Mouse (Mus musculus): ENCODE data around the gene Itga11. TPM values are rescaled to one million over a fixed set of nuclear protein-coding genes. Genes with fewer than 3 reads are reported as not detected.

The Itga11 gene
- polyA plus RNA-seq, 1 experiment from 2014 or later: 0.50 TPM

- Histone ChIP-seq H3K4me1 (ENCODE audit: control insufficient read depth, insufficient read depth, low read length) (peaks cover 4% of the 10 kb centered on the region), H3K9ac (ENCODE audit: low read length) (no peak overlapping the region), H3K27ac (ENCODE audit: low read length) (no peak overlapping the region), H3K9me3 (replicated peaks; ENCODE audit: control insufficient read depth, low read length) (no peaks in the 10 kb centered on the region), H3K4me2 (ENCODE audit: low read depth, low read length) (no peak overlapping the region), H3K36me3 (ENCODE audit: control insufficient read depth, insufficient read depth) (no peaks in the 10 kb centered on the region), H3K4me3 (ENCODE audit: low read length) (no peak overlapping the region), H3K27me3 (ENCODE audit: control insufficient read depth, insufficient read depth, low read length) (peaks cover 13% of the 10 kb centered on the region)
- WGBS: 44% methylated on average over 7 of the region's 7 CpGs
- no peak for ATAC-seq (replicated peaks; ENCODE audit: extremely low read depth, insufficient read depth, low FRiP score)
Measured at GRCm38 (mm10) chr9:62673241-62673640, 4.4 kb upstream of the Itga11 start.

GRCm38 (mm10) chr9:62675172-62675571 lies 2.5 kb upstream of the Itga11 start:
- no peak for ATAC-seq (replicated peaks; ENCODE audit: extremely low read depth, insufficient read depth, low FRiP score)
- no peak overlapping the region for H3K4me3 ChIP-seq (ENCODE audit: low read length)
- 60% methylated on average over 1 of the region's 1 CpGs for WGBS
- no peak overlapping the region for H3K27ac ChIP-seq (ENCODE audit: low read length)
- H3K27me3 ChIP-seq (ENCODE audit: control insufficient read depth, insufficient read depth, low read length): peaks cover 25% of the 10 kb centered on the region
- no peak overlapping the region for H3K4me2 ChIP-seq (ENCODE audit: low read depth, low read length)
- no peaks in the 10 kb centered on the region for H3K36me3 ChIP-seq (ENCODE audit: control insufficient read depth, insufficient read depth)
- H3K4me1 ChIP-seq (ENCODE audit: control insufficient read depth, insufficient read depth, low read length): peaks cover 4% of the 10 kb centered on the region
- no peaks in the 10 kb centered on the region for H3K9me3 ChIP-seq (replicated peaks; ENCODE audit: control insufficient read depth, low read length)
- H3K9ac ChIP-seq (ENCODE audit: low read length): no peak overlapping the region

- peak overlapping the region; percentile 56 for H3K4me3 ChIP-seq (ENCODE audit: low read length)
- H3K9ac ChIP-seq (ENCODE audit: low read length): peak overlapping the region; percentile 68
- no peak overlapping the region for H3K27ac ChIP-seq (ENCODE audit: low read length)
- no peaks in the 10 kb centered on the region for H3K36me3 ChIP-seq (ENCODE audit: control insufficient read depth, insufficient read depth)
- no peak for ATAC-seq (replicated peaks; ENCODE audit: extremely low read depth, insufficient read depth, low FRiP score)
- H3K4me2 ChIP-seq (ENCODE audit: low read depth, low read length): peak overlapping the region; percentile 86
- no peaks in the 10 kb centered on the region for H3K9me3 ChIP-seq (replicated peaks; ENCODE audit: control insufficient read depth, low read length)
- H3K27me3 ChIP-seq (ENCODE audit: control insufficient read depth, insufficient read depth, low read length): peaks cover 29% of the 10 kb centered on the region
- 8% methylated on average over 22 of the region's 22 CpGs for WGBS
- peaks cover 4% of the 10 kb centered on the region for H3K4me1 ChIP-seq (ENCODE audit: control insufficient read depth, insufficient read depth, low read length)
Measured at GRCm38 (mm10) chr9:62678550-62679155, 1.0 kb downstream of the Itga11 start.

GRCm38 (mm10) chr9:62679398-62679797 lies 1.8 kb downstream of the Itga11 start:
- ATAC-seq (replicated peaks; ENCODE audit: extremely low read depth, insufficient read depth, low FRiP score): no peak
- Histone ChIP-seq H3K4me1 (ENCODE audit: control insufficient read depth, insufficient read depth, low read length) (peaks cover 4% of the 10 kb centered on the region), H3K9me3 (replicated peaks; ENCODE audit: control insufficient read depth, low read length) (no peaks in the 10 kb centered on the region), H3K36me3 (ENCODE audit: control insufficient read depth, insufficient read depth) (no peaks in the 10 kb centered on the region), H3K27me3 (ENCODE audit: control insufficient read depth, insufficient read depth, low read length) (peaks cover 29% of the 10 kb centered on the region), H3K27ac (ENCODE audit: low read length) (no peak overlapping the region), H3K4me2 (ENCODE audit: low read depth, low read length) (no peak overlapping the region), H3K4me3 (ENCODE audit: low read length) (no peak overlapping the region), H3K9ac (ENCODE audit: low read length) (no peak overlapping the region)
- WGBS: 83% methylated on average over 4 of the region's 4 CpGs

- H3K4me3 ChIP-seq (ENCODE audit: low read length): no peak overlapping the region
- no peaks in the 10 kb centered on the region for H3K4me1 ChIP-seq (ENCODE audit: control insufficient read depth, insufficient read depth, low read length)
- ATAC-seq (replicated peaks; ENCODE audit: extremely low read depth, insufficient read depth, low FRiP score): no peak
- H3K9me3 ChIP-seq (replicated peaks; ENCODE audit: control insufficient read depth, low read length): no peaks in the 10 kb centered on the region
- peaks cover 8% of the 10 kb centered on the region for H3K27me3 ChIP-seq (ENCODE audit: control insufficient read depth, insufficient read depth, low read length)
- no peak overlapping the region for H3K4me2 ChIP-seq (ENCODE audit: low read depth, low read length)
- H3K9ac ChIP-seq (ENCODE audit: low read length): no peak overlapping the region
- no peaks in the 10 kb centered on the region for H3K36me3 ChIP-seq (ENCODE audit: control insufficient read depth, insufficient read depth)
- WGBS: 71% methylated on average over 7 of the region's 7 CpGs
- no peak overlapping the region for H3K27ac ChIP-seq (ENCODE audit: low read length)
Measured at GRCm38 (mm10) chr9:62684311-62684710, 6.7 kb downstream of the Itga11 start.

GRCm38 (mm10) chr9:62689748-62690147 lies 12.1 kb downstream of the Itga11 start:
- H3K36me3 ChIP-seq (ENCODE audit: control insufficient read depth, insufficient read depth): no peaks in the 10 kb centered on the region
- H3K9me3 ChIP-seq (replicated peaks; ENCODE audit: control insufficient read depth, low read length): no peaks in the 10 kb centered on the region
- H3K4me2 ChIP-seq (ENCODE audit: low read depth, low read length): no peak overlapping the region
- ATAC-seq (replicated peaks; ENCODE audit: extremely low read depth, insufficient read depth, low FRiP score): no peak
- no peaks in the 10 kb centered on the region; the same call in 1 of the 2 replicates for H3K27me3 ChIP-seq (ENCODE audit: control insufficient read depth, insufficient read depth, low read length)
- H3K9ac ChIP-seq (ENCODE audit: low read length): no peak overlapping the region
- H3K4me3 ChIP-seq (ENCODE audit: low read length): no peak overlapping the region
- 86% methylated on average over 10 of the region's 10 CpGs for WGBS
- no peak overlapping the region for H3K27ac ChIP-seq (ENCODE audit: low read length)
- H3K4me1 ChIP-seq (ENCODE audit: control insufficient read depth, insufficient read depth, low read length): no peaks in the 10 kb centered on the region

GRCm38 (mm10) chr9:62694054-62694453 lies 16.4 kb downstream of the Itga11 start:
- Histone ChIP-seq H3K4me2 (ENCODE audit: low read depth, low read length) (no peak overlapping the region), H3K4me1 (ENCODE audit: control insufficient read depth, insufficient read depth, low read length) (peaks cover 7% of the 10 kb centered on the region; the same call in 1 of the 2 replicates), H3K4me3 (ENCODE audit: low read length) (no peak overlapping the region), H3K9ac (ENCODE audit: low read length) (no peak overlapping the region), H3K9me3 (replicated peaks; ENCODE audit: control insufficient read depth, low read length) (no peaks in the 10 kb centered on the region), H3K36me3 (ENCODE audit: control insufficient read depth, insufficient read depth) (no peaks in the 10 kb centered on the region), H3K27ac (ENCODE audit: low read length) (no peak overlapping the region), H3K27me3 (ENCODE audit: control insufficient read depth, insufficient read depth, low read length) (no peaks in the 10 kb centered on the region)
- WGBS: 77% methylated on average over 5 of the region's 5 CpGs
- no peak for ATAC-seq (replicated peaks; ENCODE audit: extremely low read depth, insufficient read depth, low FRiP score)

GRCm38 (mm10) chr9:62695210-62695609 lies 17.6 kb downstream of the Itga11 start:
- H3K9me3 ChIP-seq (replicated peaks; ENCODE audit: control insufficient read depth, low read length): no peaks in the 10 kb centered on the region
- WGBS: 32% methylated on average over 9 of the region's 9 CpGs
- no peak overlapping the region for H3K9ac ChIP-seq (ENCODE audit: low read length)
- H3K36me3 ChIP-seq (ENCODE audit: control insufficient read depth, insufficient read depth): no peaks in the 10 kb centered on the region
- ATAC-seq (replicated peaks; ENCODE audit: extremely low read depth, insufficient read depth, low FRiP score): no peak
- H3K27ac ChIP-seq (ENCODE audit: low read length): no peak overlapping the region
- H3K4me1 ChIP-seq (ENCODE audit: control insufficient read depth, insufficient read depth, low read length): peaks cover 7% of the 10 kb centered on the region; the same call in 1 of the 2 replicates
- H3K27me3 ChIP-seq (ENCODE audit: control insufficient read depth, insufficient read depth, low read length): no peaks in the 10 kb centered on the region
- no peak overlapping the region for H3K4me2 ChIP-seq (ENCODE audit: low read depth, low read length)
- no peak overlapping the region for H3K4me3 ChIP-seq (ENCODE audit: low read length)

GRCm38 (mm10) chr9:62696799-62697198 lies 19.2 kb downstream of the Itga11 start:
- WGBS: 41% methylated on average over 4 of the region's 4 CpGs
- H3K4me1 ChIP-seq (ENCODE audit: control insufficient read depth, insufficient read depth, low read length): peaks cover 7% of the 10 kb centered on the region; the same call in 1 of the 2 replicates
- no peak overlapping the region for H3K27ac ChIP-seq (ENCODE audit: low read length)
- H3K27me3 ChIP-seq (ENCODE audit: control insufficient read depth, insufficient read depth, low read length): no peaks in the 10 kb centered on the region
- peak overlapping the region; percentile 5; the same call in 1 of the 2 replicates for H3K4me2 ChIP-seq (ENCODE audit: low read depth, low read length)
- no peak overlapping the region for H3K9ac ChIP-seq (ENCODE audit: low read length)
- no peak overlapping the region for H3K4me3 ChIP-seq (ENCODE audit: low read length)
- no peaks in the 10 kb centered on the region for H3K36me3 ChIP-seq (ENCODE audit: control insufficient read depth, insufficient read depth)
- 0 out of 2 replicates have a peak, but pooled peaks have one; percentile 58 for ATAC-seq (replicated peaks; ENCODE audit: extremely low read depth, insufficient read depth, low FRiP score)
- H3K9me3 ChIP-seq (replicated peaks; ENCODE audit: control insufficient read depth, low read length): no peaks in the 10 kb centered on the region

Data from heart, embryonic 16.5 days (tissue).